Mouse (Mus musculus) kidney, postnatal 10 days (tissue): ENCODE data around the gene Pcsk6.

Experiments
- DNase-seq: peaks from one replicate; pipeline ENCODE4 v3.0.0; 2021; ENCODE audit warnings: mixed read lengths

The Pcsk6 gene

GRCm38 (mm10) chr7:66060066-66060956 is 198.8 kb downstream of the Pcsk6 start:
- peak; percentile 94 for DNase-seq

GRCm38 (mm10) chr7:66061057-66061456 is 199.5 kb downstream of the Pcsk6 start:
- no peak for DNase-seq

- DNase-seq = peak; percentile 32
Measured at GRCm38 (mm10) chr7:66076411-66076810, 214.9 kb downstream of the Pcsk6 start.

GRCm38 (mm10) chr7:66079364-66080230 is 218.1 kb downstream of the Pcsk6 start, which contains the start of gene Selenos:
Gene Selenos (plus strand): TSS chr7:66079649.
- peak; percentile 97 for DNase-seq

DNA sequence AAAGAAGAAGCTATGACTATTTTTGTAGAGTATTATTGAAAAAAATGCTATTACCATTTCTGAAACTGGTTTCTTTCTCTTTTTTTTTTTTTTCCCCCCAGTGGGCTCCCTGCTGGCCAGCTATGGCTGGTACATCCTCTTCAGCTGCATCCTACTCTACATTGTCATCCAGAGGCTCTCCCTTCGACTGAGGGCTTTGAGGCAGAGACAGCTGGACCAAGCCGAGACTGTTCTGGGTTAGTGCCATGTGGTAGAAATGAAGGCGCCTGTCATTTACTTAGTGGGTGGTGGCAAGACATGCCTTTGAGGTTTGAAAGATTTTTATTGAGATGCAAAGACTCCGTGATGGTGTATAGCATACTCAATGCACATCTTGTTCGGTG is 218.7 kb downstream of the Pcsk6 start:
- DNase-seq = peak; percentile 18

DNA sequence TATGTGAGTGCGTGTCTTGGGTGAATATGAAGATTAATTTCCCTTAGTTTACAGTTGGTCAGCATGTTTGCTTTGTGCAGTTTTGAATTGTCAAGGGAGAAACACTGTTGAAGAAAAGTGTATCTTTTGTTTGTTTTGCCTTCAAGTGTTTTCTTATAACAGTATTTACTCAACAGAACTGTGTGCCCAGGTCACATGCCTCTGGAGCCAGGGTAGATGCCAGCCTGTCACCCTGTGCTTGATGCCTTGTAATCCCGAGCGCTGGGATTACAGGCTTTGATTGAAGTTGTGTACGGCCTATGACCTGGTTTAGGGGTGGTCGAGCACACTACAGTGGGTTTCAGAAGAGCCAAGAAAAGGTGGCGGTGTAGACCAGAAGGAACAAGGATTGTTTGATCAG is 222.2 kb downstream of the Pcsk6 start:
- DNase-seq = no peak

DNA sequence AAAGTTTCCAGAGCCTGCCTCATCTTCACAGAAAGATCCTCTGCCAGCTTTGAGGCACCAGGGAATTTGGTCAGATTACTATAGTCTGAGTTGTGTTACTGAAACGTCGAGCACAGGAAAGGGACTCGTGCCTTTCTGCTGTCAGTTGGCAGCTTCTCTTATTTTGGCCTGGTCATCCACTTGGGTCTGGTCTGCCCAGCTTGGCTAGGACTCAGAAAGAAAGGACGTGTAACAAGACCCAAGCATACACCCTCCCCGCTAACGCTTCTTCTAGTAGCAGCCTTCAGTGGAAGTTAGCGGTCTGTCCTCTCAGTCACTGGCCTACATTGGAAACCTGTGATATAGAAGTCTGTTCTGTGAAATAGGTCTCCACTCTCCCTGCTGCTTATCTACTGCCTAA is 223.0 kb downstream of the Pcsk6 start:
- no peak for DNase-seq

GRCm38 (mm10) chr7:66087652-66088051 is 226.1 kb downstream of the Pcsk6 start:
- DNase-seq = no peak

GRCm38 (mm10) chr7:66088077-66088476 is 226.5 kb downstream of the Pcsk6 start:
- no peak for DNase-seq

- no peak for DNase-seq
Measured at GRCm38 (mm10) chr7:66090676-66091190, 229.2 kb downstream of the Pcsk6 start.

- DNase-seq = no peak
Measured at GRCm38 (mm10) chr7:66091553-66091952, 230.0 kb downstream of the Pcsk6 start.

DNA sequence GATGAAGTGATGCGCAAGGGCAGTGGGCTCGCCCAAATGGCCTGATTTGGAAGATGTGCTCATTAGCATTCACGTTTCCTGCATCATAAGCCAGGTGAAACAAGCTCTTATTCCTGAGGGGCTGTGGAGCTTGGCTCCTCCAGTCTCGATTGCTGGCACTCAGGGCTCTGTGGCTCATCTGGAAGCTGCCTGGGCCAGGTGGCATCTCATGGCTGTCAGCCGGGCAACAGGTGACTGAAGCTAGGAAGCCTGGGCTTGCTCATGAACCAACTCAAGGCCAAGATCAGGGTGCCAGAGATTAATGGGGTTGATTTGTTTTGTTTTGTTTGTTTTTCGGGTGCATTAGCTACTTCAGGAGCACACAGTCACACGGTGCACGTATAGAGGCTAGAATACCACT is 231.1 kb downstream of the Pcsk6 start:
- DNase-seq = no peak

DNA sequence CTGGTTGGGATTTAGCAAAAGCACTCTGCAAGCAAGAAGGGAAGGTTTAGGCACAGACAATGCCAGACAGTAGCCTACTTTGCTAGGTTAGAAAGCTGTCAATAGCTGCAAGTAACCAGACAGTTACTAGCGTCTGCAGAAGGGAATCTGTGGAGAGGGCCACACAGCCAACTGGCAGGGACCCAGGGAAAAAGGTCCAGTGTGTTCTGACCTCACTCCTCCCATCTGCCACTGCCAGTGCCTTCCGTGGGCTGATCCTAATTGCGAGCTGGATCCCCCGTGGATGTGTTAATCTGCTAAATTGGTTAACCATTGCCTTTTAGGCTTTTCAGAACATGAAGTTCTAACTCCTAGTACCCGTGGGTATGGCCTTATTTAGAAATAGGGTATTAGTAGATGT is 232.6 kb downstream of the Pcsk6 start:
- no peak for DNase-seq

GRCm38 (mm10) chr7:66098803-66099202 is 237.3 kb downstream of the Pcsk6 start:
- no peak for DNase-seq
